Mouse (Mus musculus) lung, adult 2 months (tissue): ENCODE data around the gene Ipcef1. TPM values are rescaled to one million over a fixed set of nuclear protein-coding genes. Genes with fewer than 3 reads are reported as not detected.

Experiments used
- DNase-seq: peaks from one replicate; pipeline ENCODE4 v3.0.0; 2022
- H3K4me1 ChIP-seq: fragments of 200-500 bp; 2 replicates; pipeline ENCODE4 v1.6.1; 2011; ENCODE audit warnings: low read length; ENCODE audit not compliant: control insufficient read depth, insufficient read depth
- H3K4me3 ChIP-seq: fragments of 200-500 bp; replicated peaks from 2 replicates; pipeline ENCODE3; 2011; ENCODE audit warnings: low read depth, mild to moderate bottlenecking, control low read depth, low read length; ENCODE audit errors: extremely low read depth
- CTCF ChIP-seq: fragments of 200-500 bp; IDR thresholded peaks from 2 replicates; pipeline ENCODE4 v1.5.1; 2011; ENCODE audit warnings: mild to moderate bottlenecking, low read length, control low read depth; ENCODE audit not compliant: insufficient read depth
- POLR2A ChIP-seq: fragments of 200-500 bp; IDR thresholded peaks from 2 replicates; pipeline ENCODE4 v1.6.1; 2011; ENCODE audit warnings: low read depth, mild to moderate bottlenecking, control low read depth, low read length, borderline replicate concordance; ENCODE audit errors: extremely low read depth
- WGBS: fragments of 180-500 bp; shearing (Covaris S2); methylation state at CpG from one replicate; pipeline ENCODE4 v1.1.7; 2018; 5-methylcytosine and 5-hydroxymethylcytosine counted together
- polyA plus RNA-seq: library from polyadenylated mRNA; depleted of rRNA; stranded (reverse); fragments of >200 nt; gene quantifications from 2 replicates; pipeline ENCODE4 v1.2.3, GENCODE M21; 2012; rRNA removed

Ipcef1 gene
- polyA plus RNA-seq, result 0.45 and 1.0 TPM in 2 replicates

DNA sequence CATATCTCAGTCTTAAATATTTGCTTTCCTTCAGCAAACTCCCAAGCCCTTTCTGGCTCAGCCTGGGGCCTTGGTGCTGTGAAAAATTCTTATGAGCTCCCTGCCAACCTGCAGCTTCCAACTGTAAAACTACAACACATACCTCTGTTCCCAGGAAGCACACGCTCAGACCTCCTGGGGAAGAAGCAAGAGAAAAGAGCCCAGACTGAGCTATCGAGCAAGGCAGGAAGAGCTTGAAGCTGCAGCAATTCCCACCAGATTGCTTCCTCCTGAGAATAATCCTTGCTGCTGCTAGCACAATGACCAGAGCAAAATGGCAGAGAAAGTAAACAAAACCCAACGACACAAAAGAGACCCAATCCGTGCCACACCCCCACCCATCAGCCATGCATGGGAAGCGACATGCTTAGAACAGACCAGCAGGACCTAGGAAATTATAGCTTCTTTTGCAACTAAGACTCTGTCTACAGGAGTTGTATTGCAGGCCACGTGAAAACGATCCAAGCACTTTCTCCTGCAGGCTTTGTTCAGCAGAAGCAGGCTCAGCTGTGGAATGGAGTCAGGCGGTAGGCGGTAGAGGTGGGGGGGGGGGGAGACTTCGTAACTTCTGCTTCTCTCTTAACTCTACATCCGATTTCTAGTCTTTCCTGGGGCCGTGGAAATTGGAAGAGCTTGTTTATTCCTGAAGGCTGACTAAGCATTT, at the start of gene Ipcef1:
Gene Ipcef1, minus strand, starts transcription at position 164 of the 703 bp plus-strand sequence.
- 19% methylated on average over 12 of the region's 12 CpGs for WGBS
- no peak for TF ChIP-seq POLR2A
- TF ChIP-seq CTCF, result no peak
- no peak for DNase-seq
- Histone ChIP-seq H3K4me1 (peaks cover 4% of the 10 kb centered on the region), H3K4me3 (no peak within 1 kb of the TSS)

DNA sequence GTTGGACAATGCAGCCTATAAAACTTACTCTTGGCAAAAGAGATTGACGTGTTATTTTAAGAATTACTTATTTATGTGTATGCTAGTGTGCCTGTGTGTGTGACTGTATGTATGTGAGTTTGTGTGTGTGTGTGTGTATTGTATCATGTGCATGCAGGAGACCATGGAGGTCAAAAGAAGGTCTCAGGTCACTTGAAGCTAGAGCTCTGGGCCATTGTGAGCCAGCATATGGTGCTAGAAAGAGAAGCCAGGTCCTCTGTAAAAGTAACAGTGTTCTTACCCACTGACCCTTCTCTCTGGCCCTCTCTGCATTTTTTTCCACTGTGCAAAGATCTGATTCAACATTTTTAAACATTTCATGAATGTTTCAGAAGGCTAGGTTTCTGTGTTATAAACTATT, 25.7 kb upstream of the Ipcef1 start:
- 88% methylated on average over 1 of the region's 1 CpGs for WGBS
- no peak for TF ChIP-seq POLR2A
- no peak for TF ChIP-seq CTCF
- no peak overlapping the region for H3K4me3 ChIP-seq
- H3K4me1 ChIP-seq, result no peaks in the 10 kb centered on the region
- no peak for DNase-seq

DNA sequence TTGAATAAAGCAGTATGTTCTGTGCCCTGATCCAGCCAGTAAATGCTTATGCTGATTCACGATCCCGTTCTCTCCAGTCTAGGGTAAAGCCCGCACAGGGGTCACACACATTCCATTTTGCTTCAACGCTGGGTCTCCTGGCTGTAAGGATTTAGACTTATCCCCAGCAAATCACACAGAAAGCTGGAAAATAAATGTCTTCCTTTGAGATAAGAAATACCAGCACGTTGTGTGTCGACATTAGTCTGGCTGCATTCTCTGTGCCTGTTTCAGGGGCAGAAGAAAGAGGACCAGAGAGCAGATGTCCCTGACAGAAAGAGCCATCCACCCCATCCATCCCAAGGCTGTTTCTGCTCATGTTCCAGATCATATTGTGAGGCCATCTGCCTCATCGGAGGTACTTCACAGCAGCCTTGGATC, 25.1 kb upstream of the Ipcef1 start:
- 67% methylated on average over 7 of the region's 7 CpGs for WGBS
- Histone ChIP-seq H3K4me1 (no peaks in the 10 kb centered on the region), H3K4me3 (no peak overlapping the region)
- no peak for TF ChIP-seq CTCF
- no peak for TF ChIP-seq POLR2A
- DNase-seq, result no peak

DNA sequence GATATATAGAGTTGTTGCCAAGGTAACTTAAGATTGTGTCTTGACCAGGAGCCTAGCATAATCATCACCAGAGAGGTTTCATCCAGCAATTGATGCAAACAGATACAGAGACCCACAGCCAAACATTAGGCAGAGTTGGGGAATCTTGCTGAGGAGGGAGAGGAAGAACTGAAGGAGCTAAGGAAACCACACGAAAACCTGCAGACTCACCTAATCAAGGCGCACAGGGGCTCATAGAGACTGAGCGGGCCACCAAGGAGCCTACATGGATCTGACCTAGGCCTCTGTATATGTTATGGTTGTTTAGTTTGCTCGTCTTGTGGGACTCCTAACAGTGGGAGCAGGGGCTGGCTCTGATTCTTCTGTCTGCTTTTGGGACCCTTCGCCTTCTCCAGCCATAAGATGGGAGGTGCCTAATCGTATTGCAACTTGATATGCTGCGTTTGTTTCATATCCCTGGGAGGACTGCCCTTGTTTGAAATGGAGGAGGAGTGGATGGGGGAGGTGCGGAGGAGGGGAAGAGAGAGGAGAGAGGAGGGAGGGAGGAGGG, 24.5 kb upstream of the Ipcef1 start:
- WGBS, result 44% methylated on average over 7 of the region's 8 CpGs
- Histone ChIP-seq H3K4me3 (no peak overlapping the region), H3K4me1 (no peaks in the 10 kb centered on the region)
- no peak for TF ChIP-seq POLR2A
- no peak for TF ChIP-seq CTCF
- DNase-seq, result no peak

DNA sequence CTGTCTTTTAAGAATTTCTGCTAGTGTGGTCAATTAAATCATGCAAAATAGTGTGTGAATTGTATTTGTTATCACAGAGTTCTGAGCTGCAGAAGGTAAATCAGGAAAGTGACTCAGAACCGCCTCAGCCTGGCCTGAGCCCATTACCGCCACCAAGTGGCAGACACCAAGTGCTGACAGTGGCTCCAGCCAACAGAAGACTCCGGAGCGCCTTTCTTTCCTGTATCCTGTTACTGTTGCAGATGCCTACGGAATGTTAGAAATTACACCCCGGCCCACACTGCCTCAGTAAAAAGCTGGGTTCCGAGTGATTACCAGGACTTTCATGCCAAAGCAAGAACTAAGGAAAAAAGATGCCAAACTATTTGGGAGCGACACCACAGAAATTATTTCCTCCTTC, 23.9 kb upstream of the Ipcef1 start:
- TF ChIP-seq CTCF (peak; percentile 91), POLR2A (no peak)
- DNase-seq, result peak; percentile 63
- 3% methylated on average over 8 of the region's 8 CpGs for WGBS
- H3K4me3 ChIP-seq, result no peak overlapping the region
- H3K4me1 ChIP-seq, result no peaks in the 10 kb centered on the region

DNA sequence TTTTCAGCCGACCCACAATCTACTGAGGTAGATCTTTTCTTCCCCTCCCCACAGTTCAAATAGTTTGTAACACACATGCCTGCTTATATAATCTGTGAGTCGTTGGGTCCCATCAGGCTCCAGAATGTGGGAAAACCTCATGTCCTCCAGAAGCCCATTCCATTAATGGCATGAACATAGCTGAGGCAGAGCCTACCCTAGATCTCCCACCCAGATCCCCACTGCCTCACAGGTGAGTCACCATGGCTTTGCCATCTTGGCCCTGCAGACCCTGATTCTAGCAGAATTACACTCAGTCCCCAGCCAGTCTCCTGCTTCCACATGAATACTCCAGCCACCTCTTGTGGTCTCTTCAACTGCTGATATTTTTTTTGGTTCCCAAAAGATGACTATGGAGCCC, 23.4 kb upstream of the Ipcef1 start:
- Histone ChIP-seq H3K4me1 (no peaks in the 10 kb centered on the region), H3K4me3 (no peak overlapping the region)
- 89% methylated on average over 2 of the region's 2 CpGs for WGBS
- DNase-seq, result no peak
- TF ChIP-seq POLR2A (no peak), CTCF (no peak)

DNA sequence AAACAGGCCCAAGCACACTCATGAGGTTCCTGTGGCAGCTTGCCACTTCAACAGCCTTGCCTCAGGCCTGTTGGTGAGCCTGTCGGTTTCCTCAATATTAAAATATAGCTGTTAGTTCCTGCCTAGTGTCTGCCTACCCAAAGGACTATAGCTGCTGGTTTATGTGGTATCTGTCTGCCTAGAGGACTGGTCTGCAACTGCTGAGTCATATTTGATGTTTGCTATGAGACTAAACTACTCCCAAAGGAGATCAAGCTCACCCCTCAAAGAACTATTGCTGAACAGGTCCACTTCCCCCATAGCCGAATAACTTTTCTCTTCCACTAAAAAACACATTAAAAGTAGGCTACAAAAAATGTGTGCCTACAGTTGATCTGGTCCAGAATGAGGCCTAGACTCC, 22.0 kb upstream of the Ipcef1 start:
- DNase-seq, result no peak
- Histone ChIP-seq H3K4me3 (no peak overlapping the region), H3K4me1 (no peaks in the 10 kb centered on the region)
- TF ChIP-seq CTCF (no peak), POLR2A (no peak)
- WGBS, result 92% methylated on average over 2 of the region's 2 CpGs

DNA sequence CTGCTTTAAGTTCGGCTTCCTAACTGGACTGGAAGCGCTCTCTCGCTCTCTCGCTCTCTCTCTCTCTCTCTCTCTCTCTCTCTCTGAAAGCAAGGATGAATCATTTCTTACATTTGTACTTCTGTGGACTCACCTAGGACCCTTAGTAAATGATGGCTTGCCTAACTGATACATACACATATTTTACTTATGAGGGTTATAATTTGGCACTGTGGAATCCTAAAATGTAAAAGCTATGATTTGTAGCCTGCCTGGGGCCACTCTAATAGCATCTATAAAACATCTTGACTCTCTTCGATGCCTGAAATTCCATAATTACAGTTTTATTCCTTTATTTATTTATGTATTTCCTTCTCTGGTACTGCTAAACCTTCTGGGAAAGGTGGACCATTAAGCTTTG, 18.6 kb upstream of the Ipcef1 start:
- TF ChIP-seq CTCF (no peak), POLR2A (no peak)
- Histone ChIP-seq H3K4me3 (no peak overlapping the region), H3K4me1 (no peaks in the 10 kb centered on the region)
- 73% methylated on average over 5 of the region's 5 CpGs for WGBS
- DNase-seq, result no peak

DNA sequence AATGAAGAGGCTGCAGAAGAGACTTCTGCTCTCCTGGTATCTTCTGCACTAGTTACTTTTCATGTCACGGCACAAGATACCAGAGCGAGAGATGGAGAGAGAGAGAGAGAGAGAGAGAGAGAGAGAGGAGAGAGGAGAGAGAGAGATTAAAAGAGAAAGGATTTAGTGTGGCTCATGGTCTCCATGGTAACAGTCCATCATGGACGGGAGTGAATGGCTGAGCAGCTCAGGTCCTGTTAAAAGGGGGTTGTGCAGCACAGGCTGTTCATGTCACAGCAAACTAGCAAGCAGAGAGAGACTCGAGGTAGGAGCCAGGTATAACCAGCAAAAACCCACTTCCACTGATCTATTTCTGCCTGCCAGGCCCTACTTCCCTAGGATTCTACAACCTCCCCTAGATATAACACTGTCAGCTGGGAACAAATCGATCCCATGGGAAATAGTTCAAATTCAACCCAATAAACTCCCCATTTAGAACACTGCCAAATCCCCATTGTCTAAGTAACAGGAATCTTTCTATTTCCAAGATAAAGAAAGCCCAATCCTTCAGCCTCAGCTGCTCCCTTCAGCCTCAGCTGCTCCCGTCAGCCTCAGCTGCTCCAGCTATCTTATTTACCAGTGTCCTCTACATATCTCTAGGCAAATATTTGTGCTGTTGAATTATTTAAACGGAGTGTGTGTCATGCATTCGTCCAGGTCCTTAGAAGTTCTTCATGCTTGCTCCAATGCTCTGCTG, 18.0 kb upstream of the Ipcef1 start:
- Histone ChIP-seq H3K4me3 (no peak overlapping the region), H3K4me1 (no peaks in the 10 kb centered on the region)
- WGBS, result 59% methylated on average over 8 of the region's 8 CpGs
- no peak for TF ChIP-seq CTCF
- no peak for TF ChIP-seq POLR2A
- DNase-seq, result no peak

DNA sequence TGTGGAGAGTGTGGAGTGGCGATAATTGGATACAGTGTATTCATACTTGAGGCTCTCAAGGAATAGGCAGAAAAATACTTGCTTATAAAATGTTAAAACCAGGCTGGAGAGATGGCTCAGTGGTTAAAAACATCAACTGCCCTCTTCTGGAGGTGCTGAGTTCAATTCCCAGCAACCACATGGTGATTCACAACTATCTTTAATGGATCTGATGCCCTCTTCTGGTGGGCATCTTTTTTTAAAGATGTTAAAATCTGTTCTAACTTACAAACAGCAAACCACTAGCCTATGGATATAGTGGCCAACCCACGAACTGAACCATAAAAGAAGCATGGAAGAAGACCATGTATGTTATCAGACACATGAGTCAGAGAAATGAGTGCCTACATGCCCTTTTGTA, 16.8 kb upstream of the Ipcef1 start:
- Histone ChIP-seq H3K4me1 (no peaks in the 10 kb centered on the region), H3K4me3 (no peak overlapping the region)
- WGBS, result 96% methylated on average over 2 of the region's 2 CpGs
- no peak for DNase-seq
- TF ChIP-seq POLR2A (no peak), CTCF (no peak)
